Mouse (Mus musculus): ENCODE measurements at regions not wholly inside any gene's neighbourhood (a gene's known extent, or its start where the extent isn't known, plus 50 kb on each side); places are given as distances from the start of the nearest gene placed in this dataset.

DNA sequence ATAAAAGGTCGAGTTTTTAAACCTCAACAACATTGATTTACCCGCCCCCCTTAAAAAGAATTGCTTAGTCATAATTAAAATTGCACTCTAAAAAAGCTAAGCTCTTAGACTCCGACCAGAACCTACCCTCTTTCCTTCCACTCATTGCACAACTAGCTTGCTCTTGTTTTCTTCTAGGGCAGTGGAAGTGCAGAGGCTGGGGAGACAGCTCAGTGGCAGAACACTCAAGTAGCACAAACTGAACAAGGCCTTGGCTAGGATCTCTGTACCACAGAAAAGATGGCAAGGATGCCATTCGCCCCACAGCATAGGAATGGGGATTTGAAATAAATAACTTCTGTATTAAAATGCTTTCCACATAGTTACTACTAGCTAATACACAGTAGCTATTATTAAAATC lies 253.8 kb upstream of the Tbl1xr1 start:
- TF ChIP-seq POLR2A (IDR thresholded peaks at IDR 0.05; ENCODE audit: insufficient read depth, low read depth, low read length) (no peak), EP300 (IDR thresholded peaks at IDR 0.05; ENCODE audit: insufficient read depth, low read depth, low read length) (no peak)
